12 mouse cellular contexts compared by ENCODE assay signal in the genomic region with DNA sequence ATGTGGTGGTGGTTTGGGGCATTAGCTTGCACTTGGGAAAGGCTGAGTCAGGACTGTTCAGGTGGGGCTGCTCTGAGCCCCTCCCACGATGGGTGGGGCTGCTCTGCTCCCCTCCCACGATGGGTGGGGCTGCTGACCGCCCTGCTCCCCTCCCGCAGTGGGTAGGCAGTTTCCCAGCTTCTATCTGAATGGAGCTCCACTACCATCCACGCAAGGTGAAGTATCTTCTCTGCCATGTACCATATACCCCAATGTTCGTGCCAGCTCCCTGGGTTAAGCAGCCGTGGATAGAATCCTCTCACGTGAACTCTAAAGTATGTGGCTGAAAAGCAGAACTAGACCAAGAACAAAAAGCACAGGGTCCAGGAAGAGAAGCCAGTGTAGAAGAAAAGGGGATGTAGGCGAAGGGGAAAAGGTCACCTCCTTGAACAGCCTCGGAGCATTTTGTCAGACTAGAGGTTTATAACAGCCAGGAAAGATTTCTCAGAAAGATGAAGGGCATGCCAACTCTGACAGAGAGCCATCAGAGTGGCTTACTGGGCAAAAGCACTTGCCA. TPM values are rescaled to one million over a fixed set of nuclear protein-coding genes. Genes with fewer than 3 reads are reported as not detected.
DNase-seq lines count a peak whose midpoint lies in the region; ATAC-seq and TF ChIP-seq lines count a peak whose summit lies in the region.
"Had no signal": no experiment of that assay in that cellular context is flagged by ENCODE, and none has a peak within 500 bp of the region (broad histone marks: within the 10 kb centered on the region; RNA-seq: fewer than 3 reads in every experiment).

No protein-coding gene starts in this region.

- no peaks in the 10 kb centered on the region for H3K27me3 ChIP-seq in forebrain, embryonic 12.5 days
- H3K27me3 ChIP-seq: midbrain, embryonic 15.5 days had no signal

- peak; percentile 98 for ATAC-seq in erythroid progenitor cell, adult 5-6 weeks (replicated peaks; ENCODE audit: low FRiP score, poor library complexity, severe bottlenecking)
- peak; percentile 84 for ATAC-seq in monocyte, adult 5-6 weeks (replicated peaks; ENCODE audit: insufficient number of reproducible peaks, low FRiP score, low TSS enrichment, poor library complexity, severe bottlenecking)
- ATAC-seq in forebrain, embryonic 12.5 days (ENCODE audit: low FRiP score), result no peak
- ATAC-seq: midbrain, embryonic 15.5 days had no signal

- no peak overlapping the region for H3K4me2 ChIP-seq in forebrain, embryonic 12.5 days
- H3K4me2 ChIP-seq: hindbrain, embryonic 14.5 days; midbrain, embryonic 15.5 days had no signal

- intact Hi-C loops in gastrocnemius, adult 2 months (cut with DNase I), result no loop called here

- WGBS in forebrain, embryonic 12.5 days, result 74% methylated on average over 10 of the region's 10 CpGs

- H3K4me3 ChIP-seq in forebrain, embryonic 12.5 days (replicated peaks), result no peak overlapping the region
- no peak overlapping the region for H3K4me3 ChIP-seq in gastrocnemius, adult 2 months
- H3K4me3 ChIP-seq: midbrain, embryonic 15.5 days had no signal

- no peaks in the 10 kb centered on the region for H3K36me3 ChIP-seq in forebrain, embryonic 12.5 days (replicated peaks)
- H3K36me3 ChIP-seq: midbrain, embryonic 15.5 days had no signal

- TF ChIP-seq CTCF in gastrocnemius, adult 2 months (IDR thresholded peaks at IDR 0.05), result no peak

- peak; percentile 28 for DNase-seq in adrenal gland, postnatal 14 days
- DNase-seq in adrenal gland, adult 18-20 months (ENCODE audit: low spot score in 2 of 2), result no peak
- peak; percentile 83 for DNase-seq in ES-CJ7 (ENCODE audit: low read depth, low spot score)
- no peak for DNase-seq in gastrocnemius, adult 2 months
- no peak for DNase-seq in urinary bladder, postnatal 14 days (ENCODE audit: low spot score)
- DNase-seq: adrenal gland, postnatal 25 days; right cerebral cortex, adult 18-20 months had no signal

- no peaks in the 10 kb centered on the region for H3K9me3 ChIP-seq in forebrain, embryonic 12.5 days
- H3K9me3 ChIP-seq: midbrain, embryonic 15.5 days had no signal

- H3K27ac ChIP-seq in forebrain, embryonic 12.5 days, result no peak overlapping the region
- H3K27ac ChIP-seq in gastrocnemius, adult 2 months, result no peak overlapping the region
- H3K27ac ChIP-seq: hindbrain, embryonic 14.5 days; midbrain, embryonic 15.5 days had no signal

- H3K4me1 ChIP-seq in forebrain, embryonic 12.5 days, result peaks cover 18% of the 10 kb centered on the region

- H3K9ac ChIP-seq in forebrain, embryonic 12.5 days, result no peak overlapping the region
- H3K9ac ChIP-seq: hindbrain, embryonic 14.5 days; midbrain, embryonic 15.5 days had no signal

RNA-seq across cellular contexts. Expression of gene Zfp217, which starts 54.0 kb away (rescaled TPM):
- total RNA-seq in adrenal gland, postnatal 14 days (2021), result 28.6 and 32.6 TPM in 2 replicates
- 10 to 100 TPM; 20.0 to 21.7 TPM for total RNA-seq in adrenal gland, adult 18-20 months (2021)
- total RNA-seq in erythroid progenitor cell, adult 5-6 weeks (2015; ENCODE audit: low replicate concordance), result 19.7 and 20.9 TPM in 2 replicates
- 25.7 and 33.9 TPM in 2 replicates for total RNA-seq in erythroid progenitor cell, adult 5-6 weeks (2017; ENCODE audit: low replicate concordance)
- total RNA-seq in monocyte, adult 5-6 weeks (2017), result 28.3 to 57.4 TPM (median 42.9 TPM) in 3 replicates
- polyA plus RNA-seq in forebrain, embryonic 12.5 days (2016; fragmentation: Nextera tagmentation; extraction: Ambion mirVana), result 3.6 and 4.5 TPM in 2 replicates
- total RNA-seq in gastrocnemius, adult 2 months (2021), result 1 to 10 TPM; 5.6 to 8.1 TPM

Comparison
In these comparisons a context has a peak if more than half of its experiments do, and no peak if none do; other contexts are left out.
1. DNase-seq: peak in adrenal gland, postnatal 14 days (single experiment) and ES-CJ7 (single experiment); none in adrenal gland, adult 18-20 months (0 of 2), gastrocnemius, adult 2 months (single experiment) and urinary bladder, postnatal 14 days (single experiment).